Mouse (Mus musculus) 416B (cell line): Measurements from ENCODE around the gene Siae.
A peak's percentile ranks its signal among the peaks of the same experiment; 100 is the strongest.

Source experiments
- DNase-seq: peaks from one replicate; pipeline ENCODE4 v3.0.0; 2011; ENCODE audit warnings: low read depth

Siae gene

GRCm38 (mm10) chr9:37687288-37687940 lies 131.9 kb downstream of the Siae start:
- no peak for DNase-seq

GRCm38 (mm10) chr9:37687941-37688303 lies 132.4 kb downstream of the Siae start:
- peak; percentile 45 for DNase-seq

- DNase-seq, result peak; percentile 46
Observed at GRCm38 (mm10) chr9:37689970-37690686, 134.6 kb downstream of the Siae start.
